Mouse (Mus musculus): ENCODE data around the gene Xpr1. TPM values are rescaled to one million over a fixed set of nuclear protein-coding genes. Genes with fewer than 3 reads are reported as not detected.

Gene Xpr1
- polyA plus RNA-seq, 1 experiment from 2014 or later = 29.3 TPM

DNA sequence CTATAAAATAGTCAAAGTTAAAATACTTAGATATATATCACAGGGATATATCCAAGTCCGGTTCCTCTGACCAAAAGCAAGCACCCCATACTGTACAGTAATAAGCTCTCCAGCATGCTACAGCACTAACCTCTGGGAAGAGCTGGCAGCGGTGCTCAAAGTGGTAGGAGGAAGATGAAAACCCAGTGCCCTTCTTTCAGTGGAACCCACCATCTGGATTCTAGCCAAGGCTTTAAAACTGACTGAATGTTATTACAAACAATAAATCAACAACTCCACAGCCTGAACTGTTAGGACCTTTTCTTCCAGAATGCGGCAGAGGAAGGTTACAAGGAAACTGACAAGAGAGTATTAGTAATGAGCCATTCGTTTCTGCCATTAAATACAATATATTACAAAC, 1.8 kb downstream of the Xpr1 start:
- H3K4me3 ChIP-seq (ENCODE audit: low read depth, low read length) = peak overlapping the region; percentile 8; the same call in 1 of the 2 replicates
- H3K4me1 ChIP-seq (replicated peaks; ENCODE audit: control insufficient read depth, insufficient read depth, low read length) = no peaks in the 10 kb centered on the region
- no peak for DNase-seq (ENCODE audit: low spot score)
- no peak for ATAC-seq (ENCODE audit: low FRiP score)
- no peaks in the 10 kb centered on the region for H3K9me3 ChIP-seq (ENCODE audit: control insufficient read depth, low read length)
- 71% methylated on average over 4 of the region's 4 CpGs for WGBS
- no peak overlapping the region for H3K9ac ChIP-seq (ENCODE audit: low read depth, low read length)
- no peak overlapping the region for H3K4me2 ChIP-seq (replicated peaks; ENCODE audit: low read depth, low read length)
- H3K27ac ChIP-seq (ENCODE audit: low read depth, low read length) = no peak overlapping the region
- no peaks in the 10 kb centered on the region for H3K27me3 ChIP-seq (ENCODE audit: control insufficient read depth, insufficient read depth, low read length)
- H3K36me3 ChIP-seq (ENCODE audit: control insufficient read depth, insufficient read depth, low read length) = no peaks in the 10 kb centered on the region

DNA sequence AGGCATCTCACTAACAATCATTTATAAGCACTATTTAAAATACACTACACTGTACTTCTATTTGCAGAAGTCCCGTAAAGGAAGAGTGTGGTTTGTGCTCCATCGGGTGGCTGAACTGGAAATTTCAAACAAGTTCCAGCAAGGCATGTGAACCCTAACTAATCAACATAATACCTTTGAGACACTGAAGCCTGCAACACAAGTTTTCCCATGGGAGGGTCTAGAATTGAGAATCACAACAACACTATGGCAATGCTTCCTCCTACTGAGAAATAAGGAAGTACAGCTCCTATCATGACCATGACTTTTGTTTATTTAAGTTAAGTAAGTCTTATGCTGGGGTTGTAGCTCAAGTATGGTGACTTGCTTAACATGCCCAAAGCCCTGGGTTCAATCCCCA, 4.5 kb downstream of the Xpr1 start:
- WGBS = 91% methylated on average over 2 of the region's 2 CpGs
- Histone ChIP-seq H3K27me3 (ENCODE audit: control insufficient read depth, insufficient read depth, low read length) (no peaks in the 10 kb centered on the region), H3K4me3 (ENCODE audit: low read depth, low read length) (no peak overlapping the region), H3K9ac (ENCODE audit: low read depth, low read length) (no peak overlapping the region), H3K36me3 (ENCODE audit: control insufficient read depth, insufficient read depth, low read length) (no peaks in the 10 kb centered on the region), H3K4me1 (replicated peaks; ENCODE audit: control insufficient read depth, insufficient read depth, low read length) (no peaks in the 10 kb centered on the region), H3K9me3 (ENCODE audit: control insufficient read depth, low read length) (no peaks in the 10 kb centered on the region), H3K27ac (ENCODE audit: low read depth, low read length) (no peak overlapping the region), H3K4me2 (replicated peaks; ENCODE audit: low read depth, low read length) (no peak overlapping the region)
- ATAC-seq (ENCODE audit: low FRiP score) (no peak), DNase-seq (ENCODE audit: low spot score) (no peak)

DNA sequence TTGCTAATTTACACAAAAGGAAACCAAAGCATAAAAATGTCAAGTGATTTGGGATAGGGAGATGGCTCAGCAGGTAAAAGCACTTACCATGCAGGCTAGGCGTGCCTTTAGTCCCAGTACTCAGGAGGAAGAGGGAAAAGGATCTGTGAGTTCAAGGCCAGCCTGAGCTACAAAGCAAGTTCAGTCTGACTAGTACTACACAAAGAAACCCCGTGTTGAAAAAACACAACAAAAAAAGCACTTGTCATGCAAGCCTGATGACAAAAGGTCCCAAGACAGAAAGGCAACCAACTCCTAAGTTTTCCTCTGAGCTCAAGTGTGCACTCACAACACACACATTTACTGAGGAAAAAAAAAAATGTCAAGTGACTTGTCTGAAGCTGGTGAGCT, 8.6 kb downstream of the Xpr1 start:
- Histone ChIP-seq H3K4me3 (ENCODE audit: low read depth, low read length) (no peak overlapping the region), H3K4me1 (replicated peaks; ENCODE audit: control insufficient read depth, insufficient read depth, low read length) (no peaks in the 10 kb centered on the region), H3K27ac (ENCODE audit: low read depth, low read length) (no peak overlapping the region), H3K9me3 (ENCODE audit: control insufficient read depth, low read length) (no peaks in the 10 kb centered on the region), H3K27me3 (ENCODE audit: control insufficient read depth, insufficient read depth, low read length) (no peaks in the 10 kb centered on the region), H3K36me3 (ENCODE audit: control insufficient read depth, insufficient read depth, low read length) (no peaks in the 10 kb centered on the region), H3K9ac (ENCODE audit: low read depth, low read length) (no peak overlapping the region), H3K4me2 (replicated peaks; ENCODE audit: low read depth, low read length) (no peak overlapping the region)
- ATAC-seq (ENCODE audit: low FRiP score) (no peak), DNase-seq (ENCODE audit: low spot score) (no peak)
- 84% methylated on average over 2 of the region's 2 CpGs for whole genome bisulfite sequencing

DNA sequence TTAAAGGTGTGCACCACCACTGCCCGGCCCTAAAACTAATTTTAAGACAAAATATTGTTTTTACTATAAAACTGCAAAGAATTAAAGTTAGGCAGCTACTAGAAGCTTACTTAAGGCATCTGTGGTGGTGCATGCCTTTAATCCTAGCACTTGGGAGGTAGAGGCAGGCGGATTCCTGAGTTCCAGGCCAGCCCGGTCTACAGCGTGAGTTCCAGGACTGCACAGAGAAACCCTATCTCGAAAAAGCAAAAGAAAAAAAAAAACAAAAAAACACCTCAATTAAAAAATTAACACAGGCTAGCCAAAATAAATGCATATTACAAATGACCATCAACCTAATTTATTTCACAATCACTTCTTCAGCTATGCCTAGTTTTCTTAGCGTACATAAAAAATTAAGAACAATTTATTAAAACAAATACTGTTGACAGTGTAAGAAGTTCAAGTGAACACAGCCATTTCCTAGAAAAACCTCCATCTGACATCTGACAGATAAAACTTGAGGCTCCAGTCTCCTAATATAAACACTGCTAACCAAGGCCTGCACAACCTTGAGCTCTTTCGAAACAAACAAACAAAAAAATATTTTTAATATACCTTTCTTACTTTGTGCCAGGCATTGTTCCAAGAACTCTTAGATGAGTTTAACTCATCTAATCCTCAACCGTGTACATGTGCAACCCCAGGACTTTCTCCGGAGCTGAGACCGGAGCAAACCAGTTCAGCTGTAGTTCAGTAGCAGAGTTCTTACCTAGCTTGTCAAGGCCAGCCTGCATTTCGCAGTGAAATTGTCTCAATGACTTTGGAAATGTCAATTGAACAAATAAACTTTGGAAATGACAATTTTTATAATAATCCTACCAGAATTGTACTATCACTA, 9.3 kb downstream of the Xpr1 start:
- no peaks in the 10 kb centered on the region for H3K36me3 ChIP-seq (ENCODE audit: control insufficient read depth, insufficient read depth, low read length)
- H3K4me1 ChIP-seq (replicated peaks; ENCODE audit: control insufficient read depth, insufficient read depth, low read length) = no peaks in the 10 kb centered on the region
- ATAC-seq (ENCODE audit: low FRiP score) (no peak), DNase-seq (ENCODE audit: low spot score) (no peak)
- no peak overlapping the region for H3K27ac ChIP-seq (ENCODE audit: low read depth, low read length)
- H3K9ac ChIP-seq (ENCODE audit: low read depth, low read length) = no peak overlapping the region
- H3K27me3 ChIP-seq (ENCODE audit: control insufficient read depth, insufficient read depth, low read length) = no peaks in the 10 kb centered on the region
- H3K4me3 ChIP-seq (ENCODE audit: low read depth, low read length) = no peak overlapping the region
- 93% methylated on average over 11 of the region's 11 CpGs for WGBS
- no peaks in the 10 kb centered on the region for H3K9me3 ChIP-seq (ENCODE audit: control insufficient read depth, low read length)
- no peak overlapping the region for H3K4me2 ChIP-seq (replicated peaks; ENCODE audit: low read depth, low read length)

DNA sequence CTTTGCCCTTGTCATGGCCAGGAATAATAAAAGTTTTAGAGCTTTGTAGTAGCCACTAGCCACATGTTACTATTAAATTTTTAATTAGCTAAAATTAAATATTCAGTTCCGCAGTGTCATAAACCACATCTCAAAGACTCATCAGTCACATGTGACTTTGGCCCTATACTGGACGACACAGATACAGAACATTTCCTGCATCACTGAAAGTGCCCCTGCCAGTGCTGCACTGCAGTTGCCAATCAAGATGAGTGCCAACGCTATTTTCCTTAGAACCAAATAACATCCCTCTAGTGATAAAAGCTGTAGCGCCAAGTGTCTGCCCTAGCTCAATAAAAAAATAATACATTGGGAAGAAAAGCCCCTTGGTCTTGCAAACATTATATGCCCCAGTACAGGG, 17.2 kb downstream of the Xpr1 start:
- Histone ChIP-seq H3K27ac (ENCODE audit: low read depth, low read length) (no peak overlapping the region), H3K27me3 (ENCODE audit: control insufficient read depth, insufficient read depth, low read length) (no peaks in the 10 kb centered on the region), H3K9ac (ENCODE audit: low read depth, low read length) (no peak overlapping the region), H3K4me3 (ENCODE audit: low read depth, low read length) (no peak overlapping the region), H3K9me3 (ENCODE audit: control insufficient read depth, low read length) (no peaks in the 10 kb centered on the region), H3K4me2 (replicated peaks; ENCODE audit: low read depth, low read length) (no peak overlapping the region), H3K36me3 (ENCODE audit: control insufficient read depth, insufficient read depth, low read length) (no peaks in the 10 kb centered on the region), H3K4me1 (replicated peaks; ENCODE audit: control insufficient read depth, insufficient read depth, low read length) (no peaks in the 10 kb centered on the region)
- ATAC-seq (ENCODE audit: low FRiP score) (no peak), DNase-seq (ENCODE audit: low spot score) (no peak)
- 91% methylated on average over 4 of the region's 4 CpGs for WGBS

DNA sequence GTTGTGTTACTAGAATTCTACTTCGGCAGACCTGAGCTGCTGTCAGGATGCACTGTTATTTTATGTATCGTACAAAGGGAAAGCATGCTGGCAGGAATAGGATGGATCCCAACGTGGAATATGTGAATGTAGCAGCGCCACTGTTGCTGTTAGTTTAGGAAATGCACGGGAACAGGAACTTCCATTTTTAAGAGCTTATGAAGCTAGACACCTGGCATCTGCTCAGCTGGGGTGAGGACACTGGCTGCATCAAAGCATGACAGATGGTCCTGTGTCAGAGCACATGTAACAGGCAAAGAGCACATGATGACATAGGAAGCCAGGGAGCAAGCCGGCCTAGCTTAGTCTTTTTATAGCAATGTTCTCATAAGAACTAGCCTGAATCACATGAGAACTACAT, 22.4 kb downstream of the Xpr1 start:
- Histone ChIP-seq H3K9me3 (ENCODE audit: control insufficient read depth, low read length) (no peaks in the 10 kb centered on the region), H3K27ac (ENCODE audit: low read depth, low read length) (no peak overlapping the region), H3K9ac (ENCODE audit: low read depth, low read length) (no peak overlapping the region), H3K4me2 (replicated peaks; ENCODE audit: low read depth, low read length) (no peak overlapping the region), H3K4me1 (replicated peaks; ENCODE audit: control insufficient read depth, insufficient read depth, low read length) (no peaks in the 10 kb centered on the region), H3K27me3 (ENCODE audit: control insufficient read depth, insufficient read depth, low read length) (no peaks in the 10 kb centered on the region), H3K36me3 (ENCODE audit: control insufficient read depth, insufficient read depth, low read length) (no peaks in the 10 kb centered on the region), H3K4me3 (ENCODE audit: low read depth, low read length) (no peak overlapping the region)
- 87% methylated on average over 6 of the region's 6 CpGs for WGBS
- DNase-seq (ENCODE audit: low spot score) (no peak), ATAC-seq (ENCODE audit: low FRiP score) (no peak)

DNA sequence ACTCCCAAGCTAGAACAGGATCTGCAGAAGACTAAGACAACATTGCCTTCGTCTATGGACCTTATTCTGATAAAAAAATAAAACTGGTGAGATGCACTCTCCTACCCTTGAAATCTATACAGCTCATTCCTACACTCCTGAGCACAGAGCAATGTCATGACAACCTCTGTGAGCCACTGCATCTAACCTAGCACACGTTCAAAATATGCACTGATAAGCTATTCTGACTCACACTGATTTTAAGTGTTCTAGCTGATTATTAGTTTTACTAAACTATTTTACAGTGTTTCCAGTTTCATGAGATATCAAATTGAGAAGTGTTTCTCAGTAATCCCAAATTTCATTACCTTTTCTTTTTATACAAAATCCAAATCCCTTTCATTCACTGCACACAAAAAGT, 23.2 kb downstream of the Xpr1 start:
- no peak for ATAC-seq (ENCODE audit: low FRiP score)
- no peaks in the 10 kb centered on the region for H3K27me3 ChIP-seq (ENCODE audit: control insufficient read depth, insufficient read depth, low read length)
- H3K9me3 ChIP-seq (ENCODE audit: control insufficient read depth, low read length) = no peaks in the 10 kb centered on the region
- no peaks in the 10 kb centered on the region for H3K36me3 ChIP-seq (ENCODE audit: control insufficient read depth, insufficient read depth, low read length)
- no peak overlapping the region for H3K4me3 ChIP-seq (ENCODE audit: low read depth, low read length)
- WGBS = 72% methylated on average over 2 of the region's 2 CpGs
- no peak overlapping the region for H3K9ac ChIP-seq (ENCODE audit: low read depth, low read length)
- H3K4me1 ChIP-seq (replicated peaks; ENCODE audit: control insufficient read depth, insufficient read depth, low read length) = no peaks in the 10 kb centered on the region
- DNase-seq (ENCODE audit: low spot score) = no peak
- no peak overlapping the region for H3K27ac ChIP-seq (ENCODE audit: low read depth, low read length)
- no peak overlapping the region for H3K4me2 ChIP-seq (replicated peaks; ENCODE audit: low read depth, low read length)

DNA sequence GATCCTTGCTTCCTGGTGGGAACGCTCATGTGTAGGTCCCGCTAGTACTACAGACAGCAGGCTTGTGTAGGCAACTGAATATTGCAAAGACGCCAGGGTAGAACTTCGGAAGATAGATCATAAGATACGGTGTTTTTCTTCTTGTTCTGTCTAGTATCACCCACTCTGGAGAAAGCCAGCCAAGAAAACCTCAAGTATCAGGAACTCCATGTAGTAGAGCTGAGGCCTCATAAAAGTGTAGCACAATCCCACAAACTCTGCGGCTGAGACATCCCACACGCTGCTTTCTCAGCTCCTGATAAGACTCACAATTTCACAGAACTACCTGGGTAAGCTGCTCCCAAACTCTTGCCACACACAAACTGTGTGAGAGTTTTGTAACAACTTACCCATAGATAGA, 24.4 kb downstream of the Xpr1 start:
- DNase-seq (ENCODE audit: low spot score) (no peak), ATAC-seq (ENCODE audit: low FRiP score) (no peak)
- Histone ChIP-seq H3K27me3 (ENCODE audit: control insufficient read depth, insufficient read depth, low read length) (no peaks in the 10 kb centered on the region), H3K9me3 (ENCODE audit: control insufficient read depth, low read length) (no peaks in the 10 kb centered on the region), H3K4me3 (ENCODE audit: low read depth, low read length) (no peak overlapping the region), H3K9ac (ENCODE audit: low read depth, low read length) (no peak overlapping the region), H3K27ac (ENCODE audit: low read depth, low read length) (no peak overlapping the region), H3K4me1 (replicated peaks; ENCODE audit: control insufficient read depth, insufficient read depth, low read length) (no peaks in the 10 kb centered on the region), H3K36me3 (ENCODE audit: control insufficient read depth, insufficient read depth, low read length) (no peaks in the 10 kb centered on the region), H3K4me2 (replicated peaks; ENCODE audit: low read depth, low read length) (no peak overlapping the region)
- 95% methylated on average over 7 of the region's 7 CpGs for WGBS

DNA sequence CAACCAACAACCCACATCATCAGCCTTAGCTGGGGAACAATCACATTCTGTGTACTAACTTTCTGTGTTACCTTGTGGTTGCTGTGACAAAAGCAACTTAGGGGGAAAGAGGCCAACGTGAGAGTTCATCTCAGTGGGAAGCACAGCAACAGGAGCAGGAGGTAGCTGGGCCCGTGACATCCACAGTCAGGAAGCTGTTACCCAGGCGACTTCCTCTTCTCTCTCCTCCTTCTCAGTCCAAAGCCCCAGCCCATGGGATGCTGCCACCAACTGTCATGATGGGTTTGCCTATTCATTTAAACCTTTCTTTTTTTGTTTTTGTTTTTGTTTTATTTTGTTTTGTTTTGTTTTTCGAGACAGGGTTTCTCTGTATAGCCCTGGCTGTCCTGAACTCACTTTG, 25.7 kb downstream of the Xpr1 start:
- Histone ChIP-seq H3K9me3 (ENCODE audit: control insufficient read depth, low read length) (no peaks in the 10 kb centered on the region), H3K27ac (ENCODE audit: low read depth, low read length) (no peak overlapping the region), H3K4me2 (replicated peaks; ENCODE audit: low read depth, low read length) (no peak overlapping the region), H3K4me1 (replicated peaks; ENCODE audit: control insufficient read depth, insufficient read depth, low read length) (no peaks in the 10 kb centered on the region), H3K4me3 (ENCODE audit: low read depth, low read length) (no peak overlapping the region), H3K36me3 (ENCODE audit: control insufficient read depth, insufficient read depth, low read length) (no peaks in the 10 kb centered on the region), H3K27me3 (ENCODE audit: control insufficient read depth, insufficient read depth, low read length) (no peaks in the 10 kb centered on the region), H3K9ac (ENCODE audit: low read depth, low read length) (no peak overlapping the region)
- WGBS = 54% methylated on average over 4 of the region's 4 CpGs
- ATAC-seq (ENCODE audit: low FRiP score) (no peak), DNase-seq (ENCODE audit: low spot score) (no peak)
